Mouse (Mus musculus) c-Kit-negative CD71-positive TER-119-positive erythroid progenitor cells, embryonic 14.5 days (primary cell): Measurements from ENCODE around the gene Glyctk.

Source experiments
- DNase-seq: peaks from one replicate; pipeline ENCODE4 v3.0.0-alpha.2; 2013; ENCODE audit warnings: low read depth, low spot score

The Glyctk gene

DNA sequence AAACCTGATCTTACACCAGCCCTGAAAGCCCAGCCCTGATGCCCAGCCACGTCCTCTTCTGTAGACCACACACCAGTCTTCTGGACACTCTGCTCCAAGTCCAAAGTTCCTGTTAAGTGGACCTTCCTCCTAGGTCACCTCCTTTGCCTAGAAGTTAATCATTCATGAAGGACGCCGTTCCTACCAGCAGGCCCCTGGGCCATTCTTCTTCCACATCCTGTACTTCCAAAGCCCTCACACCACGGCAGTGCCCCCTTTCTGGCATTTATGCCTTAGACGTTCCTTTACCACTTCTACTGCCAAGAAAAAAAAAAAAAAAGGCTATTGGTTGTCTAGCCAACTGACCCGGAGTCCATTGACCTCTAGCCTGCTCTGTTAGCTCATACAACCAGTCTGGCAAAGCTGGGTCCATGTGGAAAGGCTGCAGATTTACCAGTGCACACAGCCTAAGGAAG is at the start of gene Glyctk:
TSS of gene Glyctk (minus strand) at position 102 of the 455 bp plus-strand sequence.
- DNase-seq, result no peak

DNA sequence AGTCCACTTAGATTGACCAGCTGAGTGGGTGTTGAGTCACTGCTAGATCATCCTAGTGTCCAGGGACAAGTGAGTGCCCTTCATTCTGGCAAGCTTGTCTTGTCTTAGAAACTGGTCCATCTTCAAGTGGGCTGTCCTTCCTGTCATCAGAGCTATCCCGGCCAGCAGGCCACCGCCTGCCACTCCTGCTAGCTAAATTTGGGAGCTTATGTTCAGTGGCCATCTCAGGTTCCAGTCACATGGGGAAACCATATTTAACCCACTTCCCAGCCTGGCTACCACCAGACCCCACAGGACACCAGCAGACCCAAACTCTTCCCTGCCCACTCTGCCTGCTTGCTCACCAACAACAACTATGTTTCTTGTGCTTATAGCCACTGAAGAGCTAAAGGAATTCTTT is 48.6 kb upstream of the Glyctk start:
- no peak for DNase-seq

DNA sequence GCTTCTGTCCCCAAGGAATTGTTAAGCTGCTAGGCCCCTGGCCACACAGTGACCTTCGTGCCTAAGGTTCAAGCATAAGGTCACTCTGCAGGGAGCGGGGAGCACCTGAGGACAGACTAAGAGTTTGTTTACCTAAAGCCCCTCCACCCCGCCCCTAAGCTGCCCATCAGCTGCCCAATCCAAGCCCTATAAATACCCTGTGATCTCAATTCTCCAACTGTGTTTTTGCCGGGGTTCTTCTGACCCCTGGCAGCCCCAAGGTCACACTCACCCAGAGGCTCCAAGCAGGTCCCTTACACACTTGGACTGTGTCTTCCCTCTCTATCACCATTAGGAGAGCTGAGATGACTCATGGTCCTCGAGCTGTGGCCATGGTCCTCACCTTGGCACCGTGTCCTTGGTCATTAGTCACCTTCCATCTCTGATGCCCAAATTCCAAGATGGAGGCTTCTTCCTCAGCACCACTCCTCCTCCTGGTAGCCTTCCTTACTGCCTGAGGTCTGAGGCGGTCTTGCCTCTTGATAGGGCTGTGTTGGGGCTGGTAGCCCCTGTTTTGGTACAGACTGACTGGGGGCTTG is 47.9 kb upstream of the Glyctk start:
- no peak for DNase-seq

DNA sequence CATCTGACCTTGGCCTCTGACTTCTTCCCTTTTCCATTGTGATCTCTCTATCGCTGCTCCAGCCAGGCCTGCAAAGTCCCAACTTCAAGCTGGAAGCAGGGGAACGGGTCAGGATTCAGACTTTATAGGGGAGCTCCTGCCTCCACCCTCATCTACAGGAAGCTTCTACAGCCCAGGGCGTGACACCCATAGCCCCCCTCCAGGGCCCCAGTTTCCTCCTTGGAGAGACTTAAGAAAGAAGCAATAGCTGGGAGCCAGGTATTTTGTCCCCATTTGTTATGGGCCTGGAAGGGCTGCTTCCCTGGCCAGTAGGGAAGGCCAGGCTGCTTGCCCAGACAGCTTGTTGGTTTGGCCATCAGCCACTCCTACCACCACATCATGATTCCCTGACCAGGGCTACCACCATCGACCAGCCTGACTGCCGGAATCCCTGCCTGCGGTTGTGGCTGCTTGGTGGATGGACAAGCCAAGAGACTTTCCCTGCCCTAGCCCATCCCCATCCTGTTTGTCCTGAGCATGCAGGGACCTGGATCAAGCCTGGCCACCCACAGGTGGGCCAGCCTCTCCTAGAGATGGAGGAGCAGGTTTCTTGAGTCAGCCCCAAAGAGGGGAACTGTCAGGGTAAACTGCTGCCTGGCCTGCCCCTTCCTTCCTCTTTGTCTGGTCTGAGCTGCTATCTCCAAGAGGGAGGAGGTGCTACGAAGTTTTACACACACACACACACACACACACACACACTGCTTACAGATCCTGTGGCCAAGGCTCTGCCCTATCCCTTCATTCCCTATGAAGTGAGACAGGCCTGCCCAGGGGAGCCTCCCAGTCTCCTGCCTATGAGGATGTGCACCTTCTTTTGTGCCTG is 46.3 kb upstream of the Glyctk start:
- DNase-seq, result no peak

DNA sequence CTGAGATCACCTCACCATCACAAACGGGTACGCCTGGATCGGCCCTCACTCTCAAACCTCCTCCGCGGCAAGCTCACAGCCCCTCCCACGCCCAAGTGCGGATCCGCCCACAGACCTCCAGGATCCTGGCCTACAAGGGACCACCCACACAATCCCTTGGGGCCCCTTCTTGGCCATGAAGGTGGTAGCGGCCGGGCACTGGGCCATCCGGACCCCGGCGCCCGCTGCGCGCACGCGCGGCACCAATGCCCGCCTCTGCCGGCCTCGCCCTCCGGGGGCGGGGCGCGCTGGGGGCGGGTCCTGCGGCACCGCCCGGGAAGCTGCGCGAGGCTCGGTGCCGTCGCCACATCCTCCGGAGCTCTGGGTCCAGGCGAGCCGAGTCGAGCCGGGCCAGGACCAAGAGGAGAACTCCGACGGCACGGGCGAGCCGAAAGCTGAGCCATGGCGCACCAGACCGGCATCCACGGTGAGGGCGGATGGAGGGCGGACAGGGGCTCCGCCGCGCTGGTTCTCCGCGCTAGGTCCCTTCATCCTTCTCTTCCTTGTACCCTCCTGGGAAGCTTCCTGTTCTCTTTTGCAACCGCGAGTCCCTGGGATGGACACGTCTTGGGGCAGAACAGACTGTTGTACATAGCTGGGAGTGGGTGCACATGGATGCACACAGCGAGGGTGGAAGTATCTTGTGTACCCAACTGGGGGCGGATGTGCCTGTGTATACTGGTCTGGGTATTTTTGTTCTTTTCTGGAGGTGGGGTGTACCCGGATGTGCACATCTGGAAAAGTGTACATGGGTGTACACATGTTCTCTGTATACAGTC is 45.1 kb upstream of the Glyctk start, which contains the start of gene Twf2:
TSS of gene Twf2 (plus strand) at position 290 of the 818 bp plus-strand sequence.
- peak; percentile 72 for DNase-seq

DNA sequence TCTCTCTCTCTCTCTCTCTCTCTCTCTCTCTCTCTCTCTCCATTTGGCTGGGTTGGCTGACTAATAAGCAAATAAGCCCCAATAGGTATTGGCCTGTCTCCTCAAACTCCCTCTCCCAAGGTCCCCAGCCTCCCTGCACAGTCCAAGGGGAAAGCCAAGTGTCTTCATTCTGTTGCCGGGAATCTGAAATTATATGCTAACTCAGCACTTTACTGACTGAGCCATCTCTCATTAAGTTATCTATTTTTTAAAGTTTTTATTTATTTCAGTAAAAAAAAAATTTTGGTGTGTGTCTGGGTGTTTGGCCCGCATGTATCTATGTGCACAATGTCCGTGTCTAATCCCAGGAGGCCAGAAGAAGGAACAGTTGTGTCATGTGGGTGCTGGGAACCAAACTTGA is 44.0 kb upstream of the Glyctk start:
- DNase-seq, result no peak

DNA sequence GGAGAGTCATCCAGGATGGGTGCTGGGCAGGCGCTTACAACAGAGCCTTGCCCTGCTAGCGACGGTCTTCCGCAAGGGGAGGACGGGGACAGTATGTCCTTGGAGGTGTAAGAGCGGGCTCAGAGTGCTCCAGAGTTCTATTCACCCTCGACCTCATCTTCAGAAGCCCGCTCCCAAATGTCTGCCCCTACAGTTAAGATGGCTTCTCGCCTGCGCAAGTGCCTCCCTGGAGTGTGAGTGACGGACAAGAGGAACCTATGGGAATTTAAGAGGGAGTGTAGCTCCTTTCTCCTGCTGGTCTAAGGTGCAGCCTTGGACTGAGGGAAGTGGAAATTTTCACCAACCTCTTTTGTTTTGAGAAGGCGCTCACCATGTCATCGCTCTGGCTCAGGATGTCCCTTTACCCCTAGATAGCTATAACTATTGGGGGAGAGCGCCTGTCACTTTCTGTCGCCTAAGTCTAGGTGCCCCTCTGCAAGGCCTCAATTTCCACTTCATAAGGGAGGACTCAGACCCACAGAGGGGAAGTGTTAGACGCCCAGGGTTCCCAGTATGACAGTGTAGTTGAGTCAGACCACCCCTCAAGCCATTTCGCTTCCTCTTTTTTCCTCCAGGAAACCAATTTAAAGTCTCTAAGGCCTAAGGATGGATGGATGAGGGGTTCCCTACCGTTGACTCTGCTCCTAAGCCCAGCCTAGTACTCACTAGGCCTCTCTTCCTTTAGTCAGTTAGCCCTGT is 41.8 kb upstream of the Glyctk start, which contains the start of gene Ppm1m:
TSS of gene Ppm1m (minus strand) at position 212 of the 738 bp plus-strand sequence.
- DNase-seq, result no peak

DNA sequence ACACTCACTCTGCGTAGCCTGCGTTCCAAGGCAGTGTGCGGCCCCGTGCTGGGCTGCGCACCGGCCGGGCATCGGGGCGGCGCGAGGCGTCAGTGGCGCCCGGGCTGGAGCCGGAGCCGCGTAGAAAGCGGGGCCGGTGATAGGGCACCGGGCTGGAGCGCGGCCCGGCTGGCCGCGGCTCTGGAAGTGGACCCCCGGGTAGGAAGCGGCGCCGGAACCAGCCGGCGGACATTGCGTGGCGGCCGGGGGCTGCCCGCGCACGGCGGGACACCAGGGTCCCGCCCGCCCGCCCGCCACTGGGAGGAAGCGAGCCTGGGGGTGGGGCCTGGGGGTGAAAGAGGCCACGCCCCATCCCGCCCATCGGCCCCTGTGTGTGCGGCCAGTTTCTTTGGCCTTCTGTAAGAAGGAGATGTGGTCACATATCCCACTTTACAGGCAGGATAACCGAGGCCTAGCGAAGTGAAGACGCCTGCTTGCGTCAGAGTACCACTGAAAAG is 41.1 kb upstream of the Glyctk start:
- peak; percentile 33 for DNase-seq

DNA sequence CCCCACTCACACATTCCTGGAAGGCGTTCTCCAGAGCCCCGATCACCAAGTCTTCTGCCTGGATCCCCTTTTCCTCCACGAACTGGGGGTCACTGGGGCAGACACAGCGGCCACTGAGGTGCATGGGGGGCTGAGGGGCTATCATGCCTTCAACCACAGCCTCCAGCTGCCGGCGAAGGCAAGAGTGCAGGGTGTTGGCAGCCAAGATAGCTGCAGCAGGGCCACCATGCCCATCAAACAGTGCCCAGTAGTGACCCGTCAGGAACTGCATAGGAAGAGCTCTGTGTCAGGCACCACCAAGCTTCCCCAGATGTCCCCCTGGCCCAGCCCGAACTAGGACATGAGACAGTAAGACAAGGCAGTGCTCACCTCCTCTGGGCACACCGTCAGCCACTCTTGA is 39.8 kb upstream of the Glyctk start:
- no peak for DNase-seq

DNA sequence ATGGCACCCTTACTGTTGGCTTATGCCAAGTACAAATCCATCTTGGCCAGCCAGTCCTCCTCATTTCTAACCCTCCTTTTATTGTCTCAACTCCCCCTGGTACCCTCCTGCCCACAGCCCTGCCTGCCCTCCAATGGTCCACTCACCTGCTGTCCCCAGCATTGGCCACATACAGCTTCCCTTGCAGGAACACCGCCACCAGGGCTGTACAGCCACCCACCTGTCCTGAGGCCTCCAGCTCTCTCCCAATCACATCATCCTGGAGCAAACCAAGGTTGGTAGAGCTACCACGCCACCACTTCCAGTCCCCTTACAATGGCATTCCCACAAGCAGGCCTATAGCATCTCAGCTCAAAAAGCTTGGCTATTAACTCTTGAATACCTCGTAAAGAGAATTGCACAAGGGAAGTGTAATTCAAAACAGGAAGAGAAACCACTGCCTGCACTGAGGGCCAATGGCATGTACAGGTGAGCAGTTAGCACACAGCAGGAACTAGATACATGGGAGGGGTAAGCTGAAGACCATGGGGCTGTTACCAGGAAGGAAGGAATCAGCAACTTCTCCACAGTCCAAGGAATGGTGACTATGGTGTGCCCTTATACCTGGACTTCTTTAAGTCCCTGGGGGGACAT is 39.3 kb upstream of the Glyctk start:
- no peak for DNase-seq

DNA sequence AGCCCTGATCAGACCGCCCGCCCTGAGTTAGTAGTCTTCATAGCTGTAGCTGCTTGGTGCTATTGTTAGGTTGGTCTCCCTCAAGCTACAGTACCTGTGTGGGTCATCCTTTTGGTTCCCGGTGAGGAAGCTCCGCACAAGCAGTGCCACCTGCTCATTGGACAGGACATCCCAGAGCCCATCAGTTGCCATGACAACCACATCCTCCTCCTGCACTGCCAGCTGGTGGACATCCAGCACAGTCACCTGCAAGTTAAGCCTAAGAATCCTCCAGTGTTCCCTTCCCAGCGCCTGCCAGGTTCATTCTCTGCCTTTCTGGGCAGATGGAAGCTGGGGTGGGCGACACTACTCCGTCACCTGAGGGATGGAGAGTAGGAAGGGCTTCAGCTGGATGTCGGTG is 37.8 kb upstream of the Glyctk start:
- no peak for DNase-seq

DNA sequence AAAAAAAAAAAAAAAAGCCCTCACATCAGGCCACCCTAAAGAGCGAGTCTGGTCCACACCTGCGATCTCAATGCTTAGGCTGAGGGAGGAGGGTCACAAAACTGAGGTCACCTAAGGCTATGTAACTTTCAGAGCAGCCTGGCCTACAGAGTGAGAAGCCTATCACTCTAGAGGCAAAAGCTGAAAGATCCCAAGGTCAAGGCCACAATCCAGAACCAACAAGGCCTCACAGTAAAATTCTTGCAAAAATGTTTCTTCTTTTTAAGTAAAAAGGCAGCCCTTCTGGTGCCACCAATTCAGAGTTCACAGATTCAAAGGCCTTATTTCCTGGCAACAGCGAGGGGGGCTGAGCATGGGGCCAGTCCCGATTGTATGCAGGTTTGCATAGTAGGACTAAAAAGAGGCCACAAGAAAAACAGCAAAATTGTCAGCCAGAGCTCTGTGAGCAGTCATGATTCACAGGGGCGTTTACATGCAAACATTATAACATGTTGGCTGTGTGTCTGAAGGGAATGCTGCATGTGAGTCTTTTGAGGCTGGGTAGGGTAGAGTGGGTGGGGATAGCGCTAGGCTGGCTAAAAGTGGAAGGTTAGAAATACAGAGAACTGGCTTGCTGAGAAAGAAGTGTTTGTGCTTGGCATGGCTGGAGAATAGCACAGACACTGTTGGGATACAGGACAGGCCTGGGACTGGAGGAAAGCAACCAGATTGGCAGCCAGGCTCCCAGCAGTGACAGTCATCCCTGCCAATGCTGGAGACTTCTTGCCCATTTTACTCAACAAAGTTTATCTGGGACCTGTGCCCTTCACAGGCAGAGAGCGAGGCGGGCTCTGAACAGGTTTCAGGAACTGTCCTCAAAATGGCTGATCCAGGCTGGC is 36.2 kb upstream of the Glyctk start:
- DNase-seq, result no peak

DNA sequence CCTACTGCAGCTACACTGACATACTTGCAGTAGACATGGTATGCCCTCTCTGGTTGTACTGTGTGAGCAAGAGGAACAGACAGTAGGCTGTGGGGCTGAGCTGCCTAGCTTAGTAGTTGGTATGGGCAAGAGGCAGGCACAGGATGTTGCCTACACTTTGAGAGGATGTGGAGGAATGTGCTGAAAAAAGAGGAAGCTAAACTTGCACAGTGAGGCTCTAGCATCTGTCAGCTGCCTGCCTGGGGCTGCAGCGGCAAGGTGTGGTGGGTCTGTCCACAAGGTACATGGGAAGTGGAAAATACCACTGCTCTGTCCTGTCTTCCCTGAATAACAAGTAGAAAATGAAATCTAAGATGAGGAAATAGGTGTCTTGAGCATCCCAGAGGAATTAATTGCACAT is 35.1 kb upstream of the Glyctk start:
- DNase-seq, result no peak

DNA sequence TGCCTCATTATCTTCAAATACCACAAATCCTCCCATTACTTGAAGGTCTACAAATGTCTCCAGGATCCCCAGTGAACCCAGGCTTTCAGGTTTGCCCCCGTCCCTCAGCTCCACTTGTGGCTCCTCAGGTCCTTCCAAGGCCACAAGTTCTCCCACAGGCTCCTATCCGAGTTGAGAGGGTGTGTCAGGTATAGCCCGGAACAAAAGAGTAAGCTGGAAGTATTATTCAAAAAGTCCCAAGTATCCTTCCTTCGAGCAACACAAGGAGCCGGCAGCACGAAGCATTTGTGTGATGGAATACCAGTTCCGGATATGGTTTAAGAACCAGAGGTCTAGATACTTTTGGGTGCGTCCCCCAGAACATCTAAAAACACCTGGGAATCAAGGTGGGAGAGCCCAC is 34.1 kb upstream of the Glyctk start:
- no peak for DNase-seq

DNA sequence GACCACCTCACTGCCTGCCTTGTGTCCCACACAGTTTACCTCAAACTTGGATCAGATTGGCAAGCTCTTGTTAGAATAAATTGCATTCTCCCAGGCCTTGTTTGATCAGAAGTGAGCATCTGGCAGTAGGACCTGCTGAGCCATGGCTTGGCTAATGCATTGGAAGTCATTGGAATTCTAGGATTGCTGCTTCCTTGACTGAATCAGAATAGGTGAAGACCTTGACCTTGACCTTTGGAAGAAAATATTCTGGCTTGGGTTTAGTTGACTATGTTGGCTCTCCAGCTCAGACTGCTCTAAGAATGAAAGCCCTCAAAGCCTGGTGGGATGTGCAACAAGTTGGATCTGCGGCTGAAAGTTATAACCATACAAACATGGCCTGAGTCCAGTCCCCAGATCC is 33.4 kb upstream of the Glyctk start:
- DNase-seq, result no peak

DNA sequence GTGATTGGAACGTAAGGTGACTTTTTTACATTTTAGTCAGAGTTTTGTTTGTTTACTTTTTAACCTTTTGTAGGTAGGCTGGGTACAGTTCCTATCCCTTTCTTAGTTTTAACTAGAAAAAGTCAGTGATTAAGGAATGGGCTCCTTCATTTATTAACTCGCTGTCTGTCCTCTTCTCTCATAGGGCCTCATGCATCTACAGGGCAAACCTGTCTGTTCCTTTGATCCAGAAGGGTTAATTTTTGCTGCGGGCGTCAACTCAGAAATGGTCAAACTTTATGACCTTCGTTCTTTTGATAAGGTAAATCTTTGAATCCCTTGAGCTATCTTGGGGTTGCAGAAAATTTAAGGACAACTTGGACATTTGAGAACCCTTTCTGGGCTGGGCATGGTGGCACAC is 26.1 kb upstream of the Glyctk start:
- no peak for DNase-seq

DNA sequence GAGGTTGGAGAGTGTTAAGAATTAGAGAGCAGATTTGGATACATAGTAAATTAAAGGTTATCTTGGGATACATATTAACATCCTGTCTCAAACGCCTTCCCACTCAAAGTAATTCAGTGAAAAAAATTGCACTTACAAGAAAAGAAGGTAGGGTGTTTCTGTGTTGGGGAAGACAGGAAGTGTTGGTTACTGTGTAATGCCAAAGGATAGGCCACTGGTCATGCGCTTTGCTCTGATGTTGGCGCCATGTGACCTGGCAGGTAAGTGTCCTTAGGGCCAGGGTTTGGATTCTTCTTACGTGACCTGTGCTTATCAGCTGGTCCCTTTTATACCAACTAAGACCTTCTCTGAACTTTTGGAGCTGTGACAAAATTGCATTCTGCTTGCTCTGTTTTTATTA is 24.2 kb upstream of the Glyctk start:
- DNase-seq, result no peak

DNA sequence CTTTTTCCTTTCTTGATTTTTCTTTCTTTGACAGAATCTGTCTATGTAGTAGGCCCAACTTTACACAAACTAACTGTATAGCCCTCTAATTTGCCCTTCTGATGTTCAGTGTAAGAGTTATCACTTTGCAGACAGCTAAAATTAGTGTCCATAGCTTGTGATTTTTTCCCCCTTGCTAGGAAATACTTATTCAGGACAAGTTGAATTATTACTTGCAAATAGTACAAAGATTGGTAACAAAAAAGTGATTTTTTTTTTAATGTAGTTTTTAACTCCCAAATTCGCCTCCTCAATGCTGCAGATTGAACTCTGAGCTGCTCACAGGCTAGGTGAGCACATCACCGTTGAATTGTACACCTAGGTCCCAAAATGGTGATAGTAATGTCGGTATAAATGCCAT is 22.0 kb upstream of the Glyctk start:
- no peak for DNase-seq

DNA sequence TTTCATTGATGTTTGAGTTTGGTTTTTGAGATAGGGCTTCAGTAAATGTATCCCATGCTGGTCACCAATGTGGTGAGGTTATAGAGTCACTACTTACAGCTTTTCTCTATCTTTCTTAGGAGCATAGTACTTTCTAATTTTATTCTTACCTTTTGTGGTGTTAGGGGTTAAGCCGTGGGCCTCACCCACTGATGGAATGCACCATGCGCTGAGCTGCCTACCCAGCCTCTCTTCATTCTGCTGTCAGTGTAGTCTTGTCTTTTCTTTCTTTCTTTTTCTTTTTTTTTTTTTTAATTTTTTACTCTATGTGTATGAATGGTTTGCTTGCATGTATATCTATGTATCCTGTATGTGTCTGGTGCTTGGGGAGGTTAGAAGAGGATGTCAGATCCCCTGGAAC is 21.5 kb upstream of the Glyctk start:
- no peak for DNase-seq

DNA sequence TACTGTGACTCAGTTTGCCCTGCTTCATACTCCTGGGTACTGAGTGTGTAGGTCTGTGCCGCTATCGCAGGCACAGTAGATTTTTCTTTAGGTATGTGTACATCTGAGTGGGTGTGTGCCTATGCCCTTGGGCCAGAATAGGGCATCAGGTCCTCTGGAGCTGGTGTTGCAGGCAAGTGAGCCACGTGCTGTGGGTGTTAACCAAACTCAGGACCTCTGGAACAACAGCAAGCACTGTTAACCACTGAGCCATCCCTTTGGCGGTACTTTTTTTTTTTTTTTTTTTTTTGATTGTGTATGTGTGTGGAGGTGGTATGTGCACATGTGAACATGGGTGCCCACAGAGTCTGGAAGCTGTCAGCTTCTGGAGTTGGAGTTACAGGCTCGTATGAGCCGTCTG is 19.9 kb upstream of the Glyctk start:
- DNase-seq, result no peak
